Mouse (Mus musculus): ENCODE results near the gene Dlx1.

The Dlx1 gene

DNA sequence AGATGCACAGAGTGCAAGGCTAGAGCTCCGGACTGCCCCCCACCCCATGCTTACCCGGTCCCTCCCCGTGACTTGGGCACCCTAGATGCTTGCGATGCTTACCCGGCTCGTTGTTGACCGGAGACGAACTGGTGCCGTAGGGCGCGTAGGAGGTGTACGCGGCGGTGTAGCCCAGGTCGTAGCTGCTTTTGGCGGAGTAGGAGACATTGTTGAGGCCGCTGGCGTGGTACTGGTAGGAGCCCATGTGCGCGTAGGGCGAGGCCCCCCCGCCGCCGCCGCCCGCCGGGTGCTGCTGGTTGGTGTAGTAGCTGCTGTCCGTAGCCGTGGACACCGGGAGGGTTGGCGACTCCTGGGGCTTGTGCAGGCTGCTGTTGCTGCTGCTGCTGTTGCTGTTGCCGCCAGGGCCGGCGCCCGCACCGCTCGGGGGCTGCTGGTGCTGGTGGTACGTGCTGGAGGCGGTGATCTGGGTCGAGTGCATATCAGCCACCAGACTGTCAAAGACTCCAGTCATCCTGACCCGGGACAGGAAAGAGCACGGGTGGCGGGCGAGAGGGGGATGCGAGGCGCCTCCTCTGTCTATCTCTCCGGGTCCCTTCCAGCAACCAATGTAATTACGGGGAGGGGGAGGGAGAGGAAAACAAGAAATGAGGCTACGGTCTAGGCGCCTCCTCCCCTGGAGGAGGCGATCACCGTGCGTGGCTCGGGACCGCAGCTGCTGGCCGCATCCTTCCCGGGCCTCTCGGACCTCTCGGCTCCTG is 18.1 kb downstream of the Dlx1 start:
- DNase-seq (ENCODE audit: low read depth, low spot score): peak; percentile 55

- DNase-seq (ENCODE audit: low read depth, low spot score): peak; percentile 41
Observed at GRCm38 (mm10) chr2:71546640-71547071, 18.7 kb downstream of the Dlx1 start, which contains the start of gene Dlx2. TSS of gene Dlx2 (minus strand) at chr2:71546754.

- DNase-seq (ENCODE audit: low read depth, low spot score): peak; percentile 85
Observed at GRCm38 (mm10) chr2:71547829-71548228, 19.9 kb downstream of the Dlx1 start.

DNA sequence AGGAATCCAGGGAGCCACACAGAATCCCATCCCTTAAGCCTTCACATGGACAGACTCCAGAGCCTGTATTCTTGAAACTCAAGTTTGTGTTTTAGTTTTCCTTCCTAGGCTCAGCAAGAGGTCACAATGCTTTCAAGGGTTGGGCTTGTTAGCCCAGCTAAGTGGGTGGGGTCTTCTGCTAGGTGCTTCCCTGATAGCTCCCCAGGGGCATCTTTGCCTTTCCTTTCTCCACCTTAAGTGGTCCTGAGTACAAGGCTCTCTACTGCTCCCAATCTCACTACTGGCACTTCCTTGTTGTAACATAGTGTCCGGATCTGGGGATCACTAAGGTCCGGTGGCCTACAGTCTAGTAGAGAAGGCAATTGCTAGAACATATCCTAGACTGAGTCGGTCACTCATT is 22.4 kb downstream of the Dlx1 start:
- DNase-seq (ENCODE audit: low read depth, low spot score): no peak

DNA sequence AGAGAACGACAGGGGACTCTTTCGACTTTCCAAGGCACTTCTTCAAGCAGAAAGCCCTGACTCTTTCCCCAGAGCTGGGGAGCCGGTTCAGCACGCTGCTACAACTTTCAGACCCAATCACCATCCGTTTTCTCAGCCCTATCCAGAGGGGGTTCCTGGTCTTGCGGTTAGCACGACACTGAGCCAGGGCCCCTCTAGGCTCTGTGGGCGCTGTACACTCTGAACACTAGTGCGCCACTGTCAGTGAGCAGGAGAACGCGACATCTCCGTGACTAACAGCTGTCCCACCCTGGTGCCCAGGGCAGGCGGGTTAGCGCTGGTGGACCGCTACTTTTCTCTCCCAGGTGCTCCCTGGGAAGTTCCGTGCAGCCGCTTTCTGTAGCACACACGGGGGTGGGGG is 23.8 kb downstream of the Dlx1 start:
- no peak for DNase-seq (ENCODE audit: low read depth, low spot score)

DNA sequence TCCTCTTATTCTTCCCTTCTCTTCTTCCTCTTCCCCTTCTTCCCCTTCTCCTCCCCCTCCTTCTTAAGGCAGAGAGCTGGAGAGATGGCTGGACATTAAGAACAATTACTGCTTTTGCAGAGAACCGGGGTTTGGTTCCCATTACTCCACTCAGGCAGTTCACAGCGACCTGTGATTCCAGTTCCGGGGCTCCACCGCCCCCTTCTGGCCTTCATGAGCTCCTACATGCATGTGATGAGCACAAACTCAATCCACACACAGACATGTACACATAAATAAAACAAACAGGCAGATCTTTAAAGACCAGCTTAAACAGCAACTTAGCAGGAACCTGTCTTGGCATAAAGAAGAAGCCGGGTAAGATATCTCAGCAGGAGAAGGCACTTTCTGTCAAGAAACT is 28.2 kb downstream of the Dlx1 start:
- DNase-seq (ENCODE audit: low read depth, low spot score): no peak

- no peak for DNase-seq (ENCODE audit: low read depth, low spot score)
Observed at GRCm38 (mm10) chr2:71566466-71566865, 38.6 kb downstream of the Dlx1 start.

- DNase-seq (ENCODE audit: low read depth, low spot score): no peak
Observed at GRCm38 (mm10) chr2:71573736-71574135, 45.8 kb downstream of the Dlx1 start.

DNA sequence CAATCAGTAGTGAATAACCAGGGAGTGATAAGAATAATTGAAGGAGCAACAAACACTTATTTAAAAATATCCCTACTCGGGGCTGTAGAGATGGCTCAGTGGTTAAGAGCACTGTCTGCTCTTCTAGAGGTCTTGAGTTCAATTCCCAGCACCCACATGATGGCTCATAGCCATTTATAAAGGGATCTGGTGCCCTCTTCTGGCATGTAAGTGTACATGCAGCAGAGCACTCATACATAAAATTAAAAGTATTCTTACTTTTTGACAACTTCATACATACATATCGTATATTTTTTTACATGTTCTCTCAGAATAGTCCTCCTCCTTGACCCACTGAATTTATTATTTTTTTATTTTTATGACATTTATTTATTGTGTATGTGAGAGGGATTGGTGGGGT is 49.1 kb downstream of the Dlx1 start:
- DNase-seq (ENCODE audit: low read depth, low spot score): no peak

GRCm38 (mm10) chr2:71580632-71581466 is 52.9 kb downstream of the Dlx1 start:
- DNase-seq (ENCODE audit: low read depth, low spot score): peak; percentile 61

DNA sequence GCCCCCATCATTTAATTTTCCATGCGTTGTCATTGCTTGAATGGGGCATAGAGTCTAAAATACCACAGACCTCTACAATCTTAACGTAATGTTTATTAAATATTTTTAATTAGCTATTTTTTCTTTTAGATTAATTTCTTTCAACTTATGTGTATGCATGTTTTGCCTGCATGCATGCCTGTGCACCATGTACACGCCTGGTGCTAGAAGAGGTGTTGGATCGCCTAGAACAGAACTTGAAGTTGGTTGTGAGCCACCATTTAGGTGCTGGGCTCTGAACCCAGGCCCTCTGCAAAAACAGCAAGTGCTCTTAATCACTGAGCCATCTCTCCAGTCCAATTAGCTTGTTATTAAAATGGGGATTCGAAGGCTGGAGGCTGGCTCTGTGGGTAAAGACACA is 53.6 kb downstream of the Dlx1 start:
- DNase-seq (ENCODE audit: low read depth, low spot score): no peak
